Comparison of ENCODE assay signal across 12 mouse cellular contexts in genomic region chr2:168990957-168991356, GRCm38 (mm10). TPM values are rescaled to one million over a fixed set of nuclear protein-coding genes. Genes with fewer than 3 reads are reported as not detected.
DNase-seq lines count a peak whose midpoint lies in the region; ATAC-seq lines count a peak whose summit lies in the region.
"Had no signal": no experiment of that assay in that cellular context is flagged by ENCODE, and none has a peak within 500 bp of the region (broad histone marks: within the 10 kb centered on the region; RNA-seq: fewer than 3 reads in every experiment).

No protein-coding gene starts in this region.

- no peak overlapping the region for H3K27ac ChIP-seq in forebrain, embryonic 14.5 days (ENCODE audit: low read depth, low read length)
- peak overlapping the region; percentile 65 for H3K27ac ChIP-seq in limb, embryonic 10.5 days
- H3K27ac ChIP-seq in neural tube, embryonic 13.5 days (replicated peaks) = peak overlapping the region; percentile 67
- H3K27ac ChIP-seq: embryonic facial prominence, embryonic 15.5 days had no signal

- no peaks in the 10 kb centered on the region for H3K4me1 ChIP-seq in forebrain, embryonic 14.5 days (ENCODE audit: control insufficient read depth, insufficient read depth, low read length)
- H3K4me1 ChIP-seq in limb, embryonic 10.5 days = peaks cover 19% of the 10 kb centered on the region
- H3K4me1 ChIP-seq in neural tube, embryonic 13.5 days (replicated peaks) = peaks cover 8% of the 10 kb centered on the region
- H3K4me1 ChIP-seq: heart, embryonic 12.5 days had no signal

- no peak overlapping the region for H3K9ac ChIP-seq in forebrain, embryonic 14.5 days (ENCODE audit: low read length)
- H3K9ac ChIP-seq in neural tube, embryonic 13.5 days = peak overlapping the region; percentile 47
- H3K9ac ChIP-seq: embryonic facial prominence, embryonic 15.5 days; heart, embryonic 12.5 days had no signal

- H3K27me3 ChIP-seq in forebrain, embryonic 14.5 days (replicated peaks; ENCODE audit: control insufficient read depth, insufficient read depth, low read length) = no peaks in the 10 kb centered on the region
- H3K27me3 ChIP-seq in limb, embryonic 10.5 days (ENCODE audit: low read depth, poor library complexity, severe bottlenecking) = no peaks in the 10 kb centered on the region
- no peaks in the 10 kb centered on the region for H3K27me3 ChIP-seq in neural tube, embryonic 13.5 days
- H3K27me3 ChIP-seq: CH12.LX; embryonic facial prominence, embryonic 15.5 days; heart, embryonic 12.5 days had no signal

- no peaks in the 10 kb centered on the region for H3K9me3 ChIP-seq in forebrain, embryonic 14.5 days (replicated peaks; ENCODE audit: control insufficient read depth, low read length)
- H3K9me3 ChIP-seq in limb, embryonic 10.5 days (replicated peaks) = no peaks in the 10 kb centered on the region
- H3K9me3 ChIP-seq in neural tube, embryonic 13.5 days = no peaks in the 10 kb centered on the region; the same call in 1 of the 2 replicates
- H3K9me3 ChIP-seq: embryonic facial prominence, embryonic 15.5 days had no signal

- H3K36me3 ChIP-seq in forebrain, embryonic 14.5 days (ENCODE audit: control insufficient read depth, insufficient read depth, low read length) = no peaks in the 10 kb centered on the region
- no peaks in the 10 kb centered on the region for H3K36me3 ChIP-seq in limb, embryonic 10.5 days
- H3K36me3 ChIP-seq in neural tube, embryonic 13.5 days = no peaks in the 10 kb centered on the region
- H3K36me3 ChIP-seq: embryonic facial prominence, embryonic 15.5 days; heart, embryonic 12.5 days had no signal

- no peak overlapping the region for H3K4me3 ChIP-seq in forebrain, embryonic 14.5 days (ENCODE audit: low read depth, low read length)
- no peak overlapping the region for H3K4me3 ChIP-seq in limb, embryonic 10.5 days
- H3K4me3 ChIP-seq in neural tube, embryonic 13.5 days = no peak overlapping the region
- H3K4me3 ChIP-seq: embryonic facial prominence, embryonic 15.5 days; heart, embryonic 12.5 days had no signal

- WGBS in forebrain, embryonic 14.5 days = 44% methylated on average over 4 of the region's 4 CpGs
- WGBS in limb, embryonic 10.5 days = 87% methylated on average over 4 of the region's 4 CpGs
- WGBS in neural tube, embryonic 13.5 days = 22% methylated on average over 4 of the region's 4 CpGs

- DNase-seq in embryo, embryonic 11 days = peak; percentile 54
- peak; percentile 37 for DNase-seq in forebrain, embryonic 14.5 days (ENCODE audit: low spot score)
- no peak for DNase-seq in limb, embryonic 10.5 days (ENCODE audit: low spot score)
- DNase-seq in T-cell, adult 2 months (ENCODE audit: low spot score) = no peak
- DNase-seq in layer of hippocampus, adult 9-10 months (ENCODE audit: low spot score) = no peak
- no peak for DNase-seq in thymus, postnatal 4 days
- DNase-seq: liver; thymus, postnatal 36 days had no signal

- ATAC-seq in forebrain, embryonic 14.5 days = peak; percentile 70; the same call in 1 of the 2 replicates
- no peak; the same call in 1 of the 2 replicates for ATAC-seq in neural tube, embryonic 13.5 days (ENCODE audit: low read depth)

- H3K4me2 ChIP-seq in forebrain, embryonic 14.5 days (ENCODE audit: low read length) = no peak overlapping the region
- H3K4me2 ChIP-seq in neural tube, embryonic 13.5 days = peak overlapping the region; percentile 41
- H3K4me2 ChIP-seq: embryonic facial prominence, embryonic 15.5 days; heart, embryonic 12.5 days had no signal

RNA-seq across cellular contexts. Expression of gene Zfp64, which starts 35.6 kb away (rescaled TPM):
- polyA plus RNA-seq in forebrain, embryonic 14.5 days (2014; fragmentation: Nextera tagmentation; extraction: Ambion mirVana) = 29.7 and 36.6 TPM in 2 replicates
- 40.4 and 44.3 TPM in 2 replicates for polyA plus RNA-seq in limb, embryonic 10.5 days (2016; fragmentation: Nextera tagmentation; extraction: Ambion mirVana)
- 23.9 and 25.1 TPM in 2 replicates for polyA plus RNA-seq in neural tube, embryonic 13.5 days (2015; fragmentation: Nextera tagmentation; extraction: Ambion mirVana)

Comparison
In these comparisons a context has a peak if more than half of its experiments do, and no peak if none do; other contexts are left out.
1. DNase-seq: peak in embryo, embryonic 11 days (single experiment) and forebrain, embryonic 14.5 days (single experiment); none in limb, embryonic 10.5 days (single experiment), T-cell, adult 2 months (single experiment), layer of hippocampus, adult 9-10 months (single experiment) and thymus, postnatal 4 days (single experiment).